Mouse (Mus musculus) bone marrow, adult 2 months (tissue): Measurements from ENCODE around the gene Zfp777. TPM values are rescaled to one million over a fixed set of nuclear protein-coding genes. Genes with fewer than 3 reads are reported as not detected.
A peak's percentile ranks its signal among the peaks of the same experiment; 100 is the strongest.

Source experiments
- H3K27ac ChIP-seq: fragments of 200-500 bp; 2 replicates; pipeline ENCODE4 v1.5.1; 2012; ENCODE audit warnings: low read depth, mild to moderate bottlenecking, control low read depth, inconsistent platforms, low read length; ENCODE audit not compliant: control insufficient read depth, poor library complexity, insufficient read depth
- H3K4me1 ChIP-seq: fragments of 200-500 bp; 2 replicates; pipeline ENCODE4 v1.6.1; 2011; ENCODE audit warnings: low read length; ENCODE audit not compliant: control insufficient read depth, insufficient read depth
- H3K4me3 ChIP-seq: fragments of 200-500 bp; replicated peaks from 2 replicates; pipeline ENCODE3; 2011; ENCODE audit warnings: mild to moderate bottlenecking, low read depth, low read length, control low read depth; ENCODE audit not compliant: control insufficient read depth
- CTCF ChIP-seq: fragments of 200-500 bp; IDR thresholded peaks from 2 replicates; pipeline ENCODE4 v1.5.1; 2011; ENCODE audit warnings: low read length, control low read depth; ENCODE audit not compliant: control insufficient read depth, insufficient read depth
- POLR2A ChIP-seq: fragments of 200-500 bp; IDR thresholded peaks from 2 replicates; pipeline ENCODE4 v1.6.1; 2011; ENCODE audit warnings: low read depth, mild to moderate bottlenecking, control low read depth, low read length, borderline replicate concordance; ENCODE audit not compliant: control insufficient read depth
- WGBS: fragments of 180-500 bp; shearing (Covaris S2); methylation state at CpG from one replicate; pipeline ENCODE4 v1.1.7; 2018; 5-methylcytosine and 5-hydroxymethylcytosine counted together
- polyA plus RNA-seq: library from polyadenylated mRNA; stranded (reverse); fragments of >200 nt; gene quantifications from 2 replicates; pipeline ENCODE4 v1.2.4, GENCODE M21; 2011; ENCODE audit warnings: low replicate concordance; ENCODE audit not compliant: missing spikeins, insufficient read depth, insufficient read length

Zfp777 gene
- polyA plus RNA-seq, 1 experiment, result 7.7 TPM

- H3K4me1 ChIP-seq, result no peaks in the 10 kb centered on the region
- H3K27ac ChIP-seq, result no peak overlapping the region
- TF ChIP-seq POLR2A (no peak), CTCF (no peak)
- WGBS, result 90% methylated on average over 9 of the region's 9 CpGs
- no peak overlapping the region for H3K4me3 ChIP-seq
Measured at GRCm38 (mm10) chr6:48016841-48017240, 31.9 kb downstream of the Zfp777 start.

GRCm38 (mm10) chr6:48016090-48016521, 32.6 kb downstream of the Zfp777 start:
- H3K4me1 ChIP-seq, result no peaks in the 10 kb centered on the region
- H3K27ac ChIP-seq, result no peak overlapping the region
- H3K4me3 ChIP-seq, result peak overlapping the region; percentile 7
- WGBS, result 1% methylated on average over 24 of the region's 24 CpGs
- peak; percentile 70 for TF ChIP-seq CTCF
- TF ChIP-seq POLR2A, result no peak

GRCm38 (mm10) chr6:48010727-48011126, 38.0 kb downstream of the Zfp777 start:
- no peak for TF ChIP-seq CTCF
- no peak for TF ChIP-seq POLR2A
- H3K4me3 ChIP-seq, result no peak overlapping the region
- H3K27ac ChIP-seq, result no peak overlapping the region
- no peaks in the 10 kb centered on the region for H3K4me1 ChIP-seq
- WGBS, result 78% methylated on average over 8 of the region's 8 CpGs

GRCm38 (mm10) chr6:47995661-47996060, 53.0 kb downstream of the Zfp777 start:
- 82% methylated on average over 9 of the region's 9 CpGs for WGBS
- no peak overlapping the region for H3K27ac ChIP-seq
- H3K4me3 ChIP-seq, result no peak overlapping the region
- TF ChIP-seq POLR2A, result no peak
- no peak for TF ChIP-seq CTCF
- H3K4me1 ChIP-seq, result no peaks in the 10 kb centered on the region

GRCm38 (mm10) chr6:47983936-47984335, 64.8 kb downstream of the Zfp777 start:
- 43% methylated on average over 2 of the region's 2 CpGs for WGBS
- TF ChIP-seq CTCF (no peak), POLR2A (no peak)
- no peak overlapping the region for H3K27ac ChIP-seq

DNA sequence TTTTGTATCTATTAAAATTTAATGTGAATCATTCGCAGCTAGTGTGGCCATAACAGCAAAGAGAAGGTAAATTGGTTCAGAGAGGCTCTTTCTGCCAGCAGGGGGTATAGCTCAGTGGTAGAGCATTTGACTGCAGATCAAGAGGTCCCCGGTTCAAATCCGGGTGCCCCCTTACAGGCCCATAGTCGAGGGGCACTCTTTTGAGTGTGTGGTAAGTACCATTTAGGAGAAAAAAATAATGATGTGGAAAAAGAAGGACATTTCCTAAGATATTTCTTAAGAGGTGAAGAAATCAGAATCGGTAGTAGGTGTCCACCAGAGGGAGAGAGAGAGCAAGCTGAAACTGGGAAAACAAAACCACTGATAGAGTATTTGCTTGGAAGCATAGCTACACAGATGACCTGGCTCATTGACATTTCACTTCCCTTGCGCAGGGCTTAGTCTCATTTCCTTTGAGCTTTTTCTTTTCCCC, 69.8 kb downstream of the Zfp777 start:
- 11% methylated on average over 6 of the region's 6 CpGs for WGBS
- no peak overlapping the region for H3K4me3 ChIP-seq
- H3K27ac ChIP-seq, result no peak overlapping the region
- 0 out of 2 replicates have a peak, but pooled peaks have one; percentile 9 for TF ChIP-seq CTCF
- TF ChIP-seq POLR2A, result no peak
- H3K4me1 ChIP-seq, result no peaks in the 10 kb centered on the region; the same call in 1 of the 2 replicates

More at GRCm38 (mm10) chr6:47983936-47984335, 64.8 kb downstream of the Zfp777 start:
- Histone ChIP-seq H3K4me1 (no peaks in the 10 kb centered on the region; the same call in 1 of the 2 replicates), H3K4me3 (no peak overlapping the region)

- 77% methylated on average over 1 of the region's 1 CpGs for WGBS
- no peak overlapping the region for H3K27ac ChIP-seq
- no peaks in the 10 kb centered on the region for H3K4me1 ChIP-seq
- H3K4me3 ChIP-seq, result no peak overlapping the region
- TF ChIP-seq POLR2A, result no peak
- no peak for TF ChIP-seq CTCF
Measured at GRCm38 (mm10) chr6:47974599-47974998, 74.1 kb downstream of the Zfp777 start.

Other genes starting within 250 kb of the Zfp777 start
- 14.3 and 39.4 TPM in 2 replicates for gene Pdia4, start 235.5 kb downstream of the Zfp777 start, polyA plus RNA-seq
- gene Zfp786, start 218.0 kb downstream of the Zfp777 start, polyA plus RNA-seq, result not detected in 2 replicates
- gene Zfp398, start 213.2 kb downstream of the Zfp777 start, polyA plus RNA-seq, result 2.3 and 5.7 TPM in 2 replicates
- 2.7 and 2.9 TPM in 2 replicates for gene Zfp282, start 171.7 kb downstream of the Zfp777 start, polyA plus RNA-seq
- gene Zfp212, start 128.4 kb downstream of the Zfp777 start, polyA plus RNA-seq, result 9.0 and 12.3 TPM in 2 replicates
- gene Zfp956, start 95.5 kb downstream of the Zfp777 start, polyA plus RNA-seq, result 9.5 and 13.0 TPM in 2 replicates
- gene Zfp746, start 37.7 kb upstream of the Zfp777 start, polyA plus RNA-seq, result 3.3 and 13.9 TPM in 2 replicates